Comparison of ENCODE assay signal across 9 mouse cellular contexts in the genomic region with DNA sequence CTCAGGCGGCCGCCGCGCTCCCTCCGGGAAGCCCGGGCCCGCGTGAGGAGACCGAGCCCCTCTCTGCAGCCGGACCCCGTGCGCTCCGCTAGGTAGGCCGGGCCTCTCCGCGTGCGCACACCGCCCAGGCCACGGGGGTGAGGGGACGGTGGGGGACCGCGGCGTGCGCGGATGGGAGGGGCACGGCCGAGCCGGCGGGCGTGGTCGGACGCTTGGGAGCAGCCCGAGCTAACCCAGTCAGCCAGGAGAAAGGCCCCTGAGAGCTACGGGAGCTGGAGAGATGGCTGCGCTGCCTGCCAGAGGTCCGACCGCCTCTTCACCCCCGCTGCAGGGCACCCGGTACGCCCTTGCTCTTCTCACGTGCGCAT. TPM values are rescaled to one million over a fixed set of nuclear protein-coding genes. Genes with fewer than 3 reads are reported as not detected.
DNase-seq lines count a peak whose midpoint lies in the region; ATAC-seq and TF ChIP-seq lines count a peak whose summit lies in the region.
"Had no signal": no experiment of that assay in that cellular context is flagged by ENCODE, and none has a peak within 500 bp of the region (broad histone marks: within the 10 kb centered on the region; RNA-seq: fewer than 3 reads in every experiment).

No protein-coding gene starts in this region.

- intact Hi-C loops in left cerebral cortex, adult 2 months (cut with DNase I) = loop anchor here (2.0 kb wide), 1 partner anchor 21 kb away; the partner anchor contains the start of gene Rbm38
- intact Hi-C loops in left cerebral cortex, postnatal 36 days (cut with DNase I) = no loop called here

- peak; percentile 87 for ATAC-seq in intestine, postnatal 0 days
- ATAC-seq in stomach, postnatal 0 days (ENCODE audit: low FRiP score, low TSS enrichment) = peak; percentile 92

- TF ChIP-seq EP300 in stomach, postnatal 0 days (optimal IDR thresholded peaks at IDR 0.05) = no peak

- H3K27ac ChIP-seq in left cerebral cortex, adult 2 months = peak overlapping the region; percentile 85
- H3K27ac ChIP-seq in intestine, postnatal 0 days (ENCODE audit: low read depth, low read length) = peak overlapping the region; percentile 95
- peak overlapping the region; percentile 95 for H3K27ac ChIP-seq in stomach, postnatal 0 days (replicated peaks)

- H3K36me3 ChIP-seq in intestine, postnatal 0 days (ENCODE audit: control insufficient read depth, insufficient read depth) = peaks cover 21% of the 10 kb centered on the region
- H3K36me3 ChIP-seq in stomach, postnatal 0 days (ENCODE audit: control insufficient read depth, insufficient read depth, low read length) = peaks cover 21% of the 10 kb centered on the region

- no peaks in the 10 kb centered on the region for H3K9me3 ChIP-seq in intestine, postnatal 0 days (ENCODE audit: control insufficient read depth)
- no peaks in the 10 kb centered on the region for H3K9me3 ChIP-seq in stomach, postnatal 0 days (ENCODE audit: control insufficient read depth, low read length)

- TF ChIP-seq CTCF in left cerebral cortex, adult 2 months (IDR thresholded peaks at IDR 0.05) = no peak
- TF ChIP-seq CTCF in intestine, postnatal 0 days (IDR thresholded peaks at IDR 0.05; ENCODE audit: low read depth) = no peak
- TF ChIP-seq CTCF in stomach, postnatal 0 days (IDR thresholded peaks at IDR 0.05; ENCODE audit: low read depth) = no peak

- H3K4me3 ChIP-seq in left cerebral cortex, adult 2 months = peak overlapping the region; percentile 89
- peak overlapping the region; percentile 87 for H3K4me3 ChIP-seq in intestine, postnatal 0 days (ENCODE audit: low read depth, low read length)
- H3K4me3 ChIP-seq in stomach, postnatal 0 days (ENCODE audit: low read depth, low read length) = peak overlapping the region; percentile 88

- DNase-seq in left cerebral cortex, adult 2 months (ENCODE audit: extremely low spot score in 1 of 2, low spot score in 2 of 2) = no peak
- DNase-seq in left cerebral cortex, postnatal 36 days (ENCODE audit: low spot score in 2 of 2) = no peak
- DNase-seq in WW6 (ENCODE audit: low read depth, low spot score) = peak; percentile 33
- peak; percentile 31 for DNase-seq in fibroblast of lung, adult 2 months (ENCODE audit: low read depth)
- DNase-seq in lung, postnatal 14 days = peak; percentile 67
- DNase-seq in stomach, postnatal 0 days (ENCODE audit: low spot score) = peak; percentile 88
- no peak for DNase-seq in layer of hippocampus, postnatal 14 days (ENCODE audit: low spot score in 2 of 2)

- WGBS in intestine, postnatal 0 days = 0% methylated on average over 42 of the region's 42 CpGs
- under 1% methylated on average over 41 of the region's 42 CpGs for WGBS in stomach, postnatal 0 days

- no peaks in the 10 kb centered on the region for H3K27me3 ChIP-seq in intestine, postnatal 0 days (replicated peaks; ENCODE audit: control insufficient read depth, insufficient read depth, low read length)
- no peaks in the 10 kb centered on the region for H3K27me3 ChIP-seq in stomach, postnatal 0 days (ENCODE audit: control insufficient read depth, insufficient read depth, low read length)

- H3K4me2 ChIP-seq in intestine, postnatal 0 days (replicated peaks; ENCODE audit: low read depth) = peak overlapping the region; percentile 86
- peak overlapping the region; percentile 76 for H3K4me2 ChIP-seq in stomach, postnatal 0 days (replicated peaks; ENCODE audit: low read depth)

- peak overlapping the region; percentile 95 for H3K9ac ChIP-seq in intestine, postnatal 0 days (ENCODE audit: low read depth, low read length)
- peak overlapping the region; percentile 88 for H3K9ac ChIP-seq in stomach, postnatal 0 days (ENCODE audit: low read length)

- no peaks in the 10 kb centered on the region; the same call in 1 of the 2 replicates for H3K4me1 ChIP-seq in intestine, postnatal 0 days (replicated peaks; ENCODE audit: control insufficient read depth, insufficient read depth, low read length)
- no peaks in the 10 kb centered on the region for H3K4me1 ChIP-seq in stomach, postnatal 0 days (replicated peaks; ENCODE audit: control insufficient read depth, insufficient read depth)

RNA-seq across cellular contexts. Expression of gene Rae1, which starts 0.4 kb away (rescaled TPM):
- total RNA-seq in left cerebral cortex, adult 2 months (2021) = 10 to 100 TPM; 55.8 to 61.1 TPM
- 10 to 100 TPM; 57.9 to 58.8 TPM for total RNA-seq in left cerebral cortex, postnatal 36 days (2021)
- 62.8 and 63.5 TPM in 2 replicates for polyA plus RNA-seq in intestine, postnatal 0 days (2015; fragmentation: Nextera tagmentation; extraction: Ambion mirVana)
- 66.8 and 68.7 TPM in 2 replicates for polyA plus RNA-seq in stomach, postnatal 0 days (2015; fragmentation: Nextera tagmentation; extraction: Ambion mirVana)
- 10 to 100 TPM; 71.8 to 75.5 TPM for total RNA-seq in layer of hippocampus, postnatal 14 days (2021)

RNA-seq across cellular contexts. Expression of gene Rbm38, which starts 20.0 kb away (rescaled TPM):
- 1 to 10 TPM; 3.5 to 4.7 TPM for total RNA-seq in left cerebral cortex, adult 2 months (2021)
- total RNA-seq in left cerebral cortex, postnatal 36 days (2021) = 1 to 10 TPM; 3.0 to 3.6 TPM
- polyA plus RNA-seq in intestine, postnatal 0 days (2015; fragmentation: Nextera tagmentation; extraction: Ambion mirVana) = 39.0 and 39.8 TPM in 2 replicates
- polyA plus RNA-seq in stomach, postnatal 0 days (2015; fragmentation: Nextera tagmentation; extraction: Ambion mirVana) = 24.9 and 25.4 TPM in 2 replicates
- total RNA-seq in layer of hippocampus, postnatal 14 days (2021) = 1 to 10 TPM; 4.1 to 6.6 TPM

RNA-seq across cellular contexts. Expression of gene Spo11, which starts 22.8 kb away (rescaled TPM):
- total RNA-seq in left cerebral cortex, adult 2 months (2021) = under 1 TPM; 0.30 to 0.86 TPM
- total RNA-seq in left cerebral cortex, postnatal 36 days (2021) = under 1 TPM; 0.17 to 0.70 TPM
- polyA plus RNA-seq in intestine, postnatal 0 days (2015; fragmentation: Nextera tagmentation; extraction: Ambion mirVana) = 0.04 TPM in 1 of 2 replicates, not detected in the other
- 0.02 TPM in 2 replicates for polyA plus RNA-seq in stomach, postnatal 0 days (2015; fragmentation: Nextera tagmentation; extraction: Ambion mirVana)
- total RNA-seq in layer of hippocampus, postnatal 14 days (2021) = under 1 TPM in 1 of 2 experiments, not detected in 1; 0.24 TPM
- total RNA-seq: heart, postnatal 10 days had no signal

Comparison
In these comparisons a context has a peak if more than half of its experiments do, and no peak if none do; other contexts are left out.
1. DNase-seq: peak in WW6 (single experiment), fibroblast of lung, adult 2 months (single experiment), lung, postnatal 14 days (single experiment) and stomach, postnatal 0 days (single experiment); none in left cerebral cortex, adult 2 months (0 of 2), left cerebral cortex, postnatal 36 days (0 of 2) and layer of hippocampus, postnatal 14 days (0 of 2).
2. Peak in every context shown above with its lines, with median percentiles within 50 percentile points of each other: H3K27ac ChIP-seq and H3K4me3 ChIP-seq.